Mouse (Mus musculus) forebrain, postnatal 0 days (tissue): Measurements from ENCODE around the gene Tvp23a. TPM values are rescaled to one million over a fixed set of nuclear protein-coding genes. Genes with fewer than 3 reads are reported as not detected.

Source experiments
- ATAC-seq: fragments of 200-750 bp; cut with Nextera tagmentation; 2 replicates; pipeline ENCODE4 v1.8.0; 2017; ENCODE audit warnings: mild to moderate bottlenecking, moderate library complexity
- DNase-seq: peaks from one replicate; pipeline ENCODE4 v3.0.0-alpha.2; 2015
- H3K27ac ChIP-seq: fragments of 300-500 bp; sonication (generic); 2 replicates; pipeline ENCODE4 v1.5.1; 2014; ENCODE audit warnings: low read depth, mild to moderate bottlenecking, antibody characterized with exemption, low read length, moderate library complexity, mixed read lengths
- H3K27me3 ChIP-seq: fragments of 300-500 bp; sonication (generic); 2 replicates; pipeline ENCODE4 v1.6.1; 2014; ENCODE audit warnings: mild to moderate bottlenecking, low read length, mixed read lengths; ENCODE audit not compliant: insufficient read depth
- H3K36me3 ChIP-seq: fragments of 300-500 bp; sonication (generic); 2 replicates; pipeline ENCODE4 v1.6.1; 2014; ENCODE audit warnings: mild to moderate bottlenecking, moderate library complexity; ENCODE audit not compliant: insufficient read depth
- H3K4me1 ChIP-seq: fragments of 300-500 bp; sonication (generic); 2 replicates; pipeline ENCODE4 v1.6.1; 2014; ENCODE audit warnings: antibody characterized with exemption; ENCODE audit not compliant: insufficient read depth
- H3K4me2 ChIP-seq: fragments of 300-500 bp; sonication (generic); 2 replicates; pipeline ENCODE4 v1.6.1; 2014; ENCODE audit warnings: low read depth, mild to moderate bottlenecking, moderate library complexity
- H3K4me3 ChIP-seq: fragments of 300-500 bp; sonication (generic); 2 replicates; pipeline ENCODE4 v1.5.1; 2014; ENCODE audit warnings: low read depth, low read length, mixed read lengths
- H3K9ac ChIP-seq: fragments of 300-500 bp; sonication (generic); 2 replicates; pipeline ENCODE4 v1.6.1; 2014; ENCODE audit warnings: mild to moderate bottlenecking
- H3K9me3 ChIP-seq: fragments of 300-500 bp; sonication (generic); 2 replicates; pipeline ENCODE4 v1.6.1; 2016; ENCODE audit warnings: low read length
- CTCF ChIP-seq: sonication (generic); IDR thresholded peaks from 2 replicates; pipeline ENCODE4 v1.5.1; 2016; ENCODE audit warnings: antibody characterized with exemption, control low read depth, low read depth
- WGBS: fragments of 180-500 bp; shearing (Covaris S2); extraction: QIAGEN DNeasy Blood & Tissue Kit; methylation state at CpG from one replicate; pipeline ENCODE4 v1.1.7; 2014; 5-methylcytosine and 5-hydroxymethylcytosine counted together
- polyA plus RNA-seq: library from polyadenylated mRNA; unstranded; fragments of >200 nt; fragmentation: Nextera tagmentation; extraction: Ambion mirVana; gene quantifications from 2 replicates; pipeline ENCODE4 v1.2.1, GENCODE M21; 2015
- total RNA-seq: library from RNA; depleted of rRNA; stranded (reverse); fragments of >200 nt; gene quantifications from 2 replicates; pipeline ENCODE4 v1.2.3, GENCODE M21; 2014; rRNA removed

Gene Tvp23a
- total and polyA plus RNA-seq, 2 experiments from 2014 or later: 46.3 to 78.1 TPM

DNA sequence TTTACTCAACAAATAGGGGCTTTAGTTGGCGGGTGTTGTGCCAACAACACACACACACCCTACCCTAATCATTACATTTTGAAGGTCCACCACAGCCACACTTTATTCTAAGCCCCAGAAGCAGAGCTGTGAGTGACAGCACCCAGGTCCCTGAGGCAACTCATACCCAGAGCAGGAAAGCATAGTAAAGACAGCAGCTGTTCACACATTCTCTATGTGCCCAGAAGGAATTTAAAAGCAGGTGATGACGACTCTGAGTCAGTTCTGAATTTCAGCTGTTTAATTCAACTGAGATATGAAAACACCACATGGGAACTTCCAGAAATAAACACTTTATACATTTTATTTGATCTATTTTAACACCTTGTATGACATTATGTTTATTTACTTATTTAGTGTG lies 67.6 kb downstream of the Tvp23a start:
- Histone ChIP-seq H3K4me2 (no peak overlapping the region), H3K4me1 (peaks cover 4% of the 10 kb centered on the region; the same call in 1 of the 2 replicates), H3K4me3 (no peak overlapping the region), H3K27me3 (no peaks in the 10 kb centered on the region), H3K36me3 (no peaks in the 10 kb centered on the region), H3K27ac (no peak overlapping the region), H3K9ac (no peak overlapping the region), H3K9me3 (no peaks in the 10 kb centered on the region)
- peak; percentile 65; the same call in 1 of the 2 replicates for ATAC-seq
- TF ChIP-seq CTCF: no peak
- peak; percentile 48 for DNase-seq
- WGBS: 57% methylated on average over 2 of the region's 2 CpGs

DNA sequence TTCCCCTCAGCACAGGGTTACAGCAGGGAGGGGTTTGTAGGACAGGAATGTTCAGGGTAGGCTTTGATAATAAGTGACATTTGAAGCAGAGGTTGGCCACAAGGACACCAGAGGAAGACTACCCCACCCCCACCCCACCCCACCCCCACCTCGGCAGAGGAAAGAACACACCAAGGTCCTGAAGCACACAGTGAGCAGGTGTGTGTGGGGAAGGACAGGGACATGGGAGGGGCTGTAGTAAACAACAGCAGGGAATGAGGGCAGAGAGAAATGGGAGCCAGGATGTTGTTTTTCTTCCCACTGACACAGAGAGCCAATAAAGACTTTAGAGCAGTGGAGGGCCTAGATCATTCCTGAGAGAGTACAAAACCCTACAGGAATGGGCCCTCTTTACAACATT lies 69.9 kb downstream of the Tvp23a start:
- DNase-seq (no peak), ATAC-seq (no peak)
- Histone ChIP-seq H3K27ac (no peak overlapping the region), H3K9me3 (no peaks in the 10 kb centered on the region), H3K4me3 (no peak overlapping the region), H3K36me3 (no peaks in the 10 kb centered on the region), H3K4me2 (no peak overlapping the region), H3K9ac (no peak overlapping the region), H3K4me1 (peaks cover 6% of the 10 kb centered on the region; the same call in 1 of the 2 replicates), H3K27me3 (no peaks in the 10 kb centered on the region)
- WGBS: 47% methylated on average over 1 of the region's 1 CpGs
- TF ChIP-seq CTCF: no peak

DNA sequence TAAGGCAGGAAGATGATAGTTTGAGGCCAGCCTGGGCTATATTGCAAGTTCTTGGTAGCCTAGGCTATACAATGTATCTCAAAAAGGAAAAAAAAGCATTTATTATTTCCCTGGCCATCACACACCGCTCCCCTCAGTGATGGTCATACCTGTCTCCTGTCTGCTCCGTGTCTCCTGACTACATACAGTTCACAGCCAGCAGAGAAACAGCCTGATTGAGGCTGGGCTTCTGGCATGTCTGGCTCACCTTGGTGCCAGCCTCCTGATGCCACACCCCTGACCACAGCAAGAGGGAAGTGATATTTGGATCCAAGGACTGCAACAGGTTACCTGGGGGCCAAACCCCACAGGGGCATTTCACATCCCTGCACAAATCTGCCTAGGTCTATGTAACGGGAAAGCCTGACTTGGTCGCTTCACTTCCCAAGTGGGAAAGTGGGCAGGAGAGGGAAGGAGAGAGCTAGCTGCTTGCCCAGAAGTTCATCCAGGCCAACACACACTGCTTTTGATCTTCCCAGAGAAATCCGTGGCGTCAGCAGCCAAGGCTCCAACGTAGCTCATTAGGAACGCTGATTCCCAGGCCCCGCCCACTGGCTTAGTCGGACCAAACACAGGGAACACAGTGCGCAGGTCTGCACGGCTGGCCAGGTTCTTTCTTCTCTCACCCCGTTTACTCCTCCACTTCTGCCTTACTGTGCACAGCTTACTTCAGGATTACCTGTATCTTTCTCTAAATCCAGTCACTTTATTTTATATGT lies 72.7 kb downstream of the Tvp23a start:
- 15% methylated on average over 13 of the region's 13 CpGs for WGBS
- H3K9ac ChIP-seq: peak overlapping the region; percentile 18; the same call in 1 of the 2 replicates

DNA sequence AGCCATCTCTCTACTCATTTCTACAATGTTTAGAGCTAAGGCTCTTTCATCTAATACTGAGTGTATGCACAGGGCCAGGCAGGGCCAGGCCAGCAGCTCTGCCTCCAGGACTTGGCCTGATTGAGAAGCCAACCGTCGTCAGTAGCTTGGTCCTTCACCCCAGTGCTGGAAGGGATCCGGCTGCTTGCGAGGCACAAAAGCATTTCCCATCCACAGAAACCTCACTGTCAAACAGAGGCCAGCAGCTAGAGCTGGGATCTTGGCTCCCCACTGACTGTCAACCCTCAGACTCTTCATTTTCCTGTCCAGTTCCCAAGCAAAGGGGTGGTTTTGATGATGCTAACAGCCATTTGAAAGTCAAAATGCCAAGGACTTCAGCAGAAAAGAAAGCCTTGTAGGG lies 74.8 kb downstream of the Tvp23a start:
- 64% methylated on average over 4 of the region's 4 CpGs for WGBS
- Histone ChIP-seq H3K36me3 (no peaks in the 10 kb centered on the region), H3K9ac (no peak overlapping the region), H3K9me3 (no peaks in the 10 kb centered on the region), H3K4me3 (no peak overlapping the region), H3K4me2 (no peak overlapping the region), H3K27ac (no peak overlapping the region), H3K27me3 (no peaks in the 10 kb centered on the region), H3K4me1 (peaks cover 6% of the 10 kb centered on the region; the same call in 1 of the 2 replicates)
- DNase-seq (no peak), ATAC-seq (no peak)
- no peak for TF ChIP-seq CTCF

More for the DNA sequence above, 72.7 kb downstream of the Tvp23a start:
- Histone ChIP-seq H3K4me3 (no peak overlapping the region), H3K27ac (no peak overlapping the region), H3K9me3 (no peaks in the 10 kb centered on the region), H3K4me2 (peak overlapping the region; percentile 47), H3K27me3 (no peaks in the 10 kb centered on the region), H3K4me1 (peaks cover 6% of the 10 kb centered on the region; the same call in 1 of the 2 replicates), H3K36me3 (no peaks in the 10 kb centered on the region)
- DNase-seq (peak; percentile 66), ATAC-seq (peak; percentile 76)
- TF ChIP-seq CTCF: no peak

Other genes starting within 250 kb of the Tvp23a start
- gene Emp2, start 133.4 kb downstream of the Tvp23a start, total RNA-seq: 11.3 and 12.1 TPM in 2 replicates
- gene Emp2, start 133.4 kb downstream of the Tvp23a start, polyA plus RNA-seq: 13.2 and 18.5 TPM in 2 replicates
- 3.9 and 5.4 TPM in 2 replicates for gene Tekt5, start 51.9 kb downstream of the Tvp23a start, total RNA-seq
- 8.7 and 11.8 TPM in 2 replicates for gene Tekt5, start 51.9 kb downstream of the Tvp23a start, polyA plus RNA-seq
- gene Nubp1, start 35.4 kb downstream of the Tvp23a start, total RNA-seq: 32.1 and 34.5 TPM in 2 replicates
- 25.7 and 32.2 TPM in 2 replicates for gene Nubp1, start 35.4 kb downstream of the Tvp23a start, polyA plus RNA-seq
- gene Ciita, start 32.7 kb upstream of the Tvp23a start, total RNA-seq: not detected in 2 replicates
- gene Ciita, start 32.7 kb upstream of the Tvp23a start, polyA plus RNA-seq: 0.06 and 0.10 TPM in 2 replicates
- gene Dexi, start 95.7 kb upstream of the Tvp23a start, total RNA-seq: 23.9 and 24.6 TPM in 2 replicates
- gene Dexi, start 95.7 kb upstream of the Tvp23a start, polyA plus RNA-seq: 16.1 and 16.2 TPM in 2 replicates
- 43.5 and 52.3 TPM in 2 replicates for gene Clec16a, start 98.0 kb upstream of the Tvp23a start, total RNA-seq
- 47.6 and 65.8 TPM in 2 replicates for gene Clec16a, start 98.0 kb upstream of the Tvp23a start, polyA plus RNA-seq